Mouse (Mus musculus) left cerebral cortex, postnatal 36 days (tissue): Measurements from ENCODE around the gene Ispd. TPM values are rescaled to one million over a fixed set of nuclear protein-coding genes. Genes with fewer than 3 reads are reported as not detected.

Source experiments
- DNase-seq, 2 experiments: peaks; one replicate each; pipeline ENCODE4 v3.0.0; 2021 to 2022; ENCODE audit warnings: low spot score in 2 of 2, mixed read lengths in 1 of 2
- intact Hi-C: fragments of 180-260 bp; cut with DNase I; formaldehyde crosslinking; loops from one replicate; pipeline ENCODE4 v1.15.1; 2025
- total RNA-seq, 2 experiments: library from RNA; stranded (reverse); gene quantifications; 2 replicates each; pipeline ENCODE4 v1.2.3; 2021

The Ispd gene
- total RNA-seq, 2 experiments from 2014 or later: 8.9 to 10.8 TPM

DNA sequence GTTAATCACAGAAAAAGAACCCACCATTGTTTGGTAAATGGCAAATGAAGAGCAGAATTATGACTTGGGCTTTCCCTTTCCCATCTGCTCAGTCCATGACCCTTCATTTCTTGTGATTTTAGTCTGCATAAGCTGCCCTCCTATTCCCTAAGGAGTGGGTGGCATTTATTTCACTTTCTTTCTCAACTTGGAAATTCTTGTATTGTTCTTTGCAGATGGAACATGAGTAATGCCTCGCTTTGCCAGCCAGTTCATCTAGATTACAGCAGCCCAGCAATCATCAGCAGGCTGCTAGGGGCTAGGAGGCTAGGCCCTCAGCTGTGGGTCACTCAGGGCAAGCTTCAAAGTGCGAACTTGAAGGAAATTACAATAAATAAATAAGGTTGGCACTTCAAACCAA lies 76.5 kb downstream of the Ispd start:
- intact Hi-C loops: no loop called here
- DNase-seq: no peak

DNA sequence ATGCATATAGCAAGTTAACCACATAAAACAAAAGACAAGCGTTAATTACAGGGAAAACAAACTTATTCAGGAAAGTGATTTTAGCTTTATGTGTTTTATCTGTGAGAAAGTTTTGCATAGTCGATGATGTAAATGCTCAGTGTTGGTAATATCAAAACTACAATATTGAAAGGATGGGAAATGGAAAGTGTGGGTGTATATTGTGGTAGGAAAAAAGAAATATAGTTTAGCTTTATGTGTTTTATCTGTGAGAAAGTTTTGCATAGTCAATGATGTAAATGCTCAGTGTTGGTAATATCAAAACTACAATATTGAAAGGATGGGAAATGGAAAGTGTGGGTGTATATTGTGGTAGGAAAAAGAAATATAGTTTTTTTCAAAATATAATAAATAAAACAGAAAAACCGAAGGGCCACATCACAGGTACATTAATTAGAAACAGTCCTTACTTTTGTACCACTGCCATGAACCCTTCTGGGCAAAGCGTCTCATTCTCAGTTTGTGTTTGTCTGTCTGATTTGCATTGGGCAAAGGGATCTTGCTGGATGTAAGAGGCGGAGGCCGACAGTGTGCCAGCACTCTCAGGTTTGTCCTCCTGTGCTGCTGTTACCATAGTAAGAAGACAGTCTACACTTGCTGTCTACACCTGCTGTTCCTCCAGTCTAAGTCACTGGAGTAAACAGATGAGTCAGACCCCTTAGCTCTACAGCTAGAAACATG lies 87.2 kb downstream of the Ispd start:
- no peak for DNase-seq
- intact Hi-C loops: no loop called here

DNA sequence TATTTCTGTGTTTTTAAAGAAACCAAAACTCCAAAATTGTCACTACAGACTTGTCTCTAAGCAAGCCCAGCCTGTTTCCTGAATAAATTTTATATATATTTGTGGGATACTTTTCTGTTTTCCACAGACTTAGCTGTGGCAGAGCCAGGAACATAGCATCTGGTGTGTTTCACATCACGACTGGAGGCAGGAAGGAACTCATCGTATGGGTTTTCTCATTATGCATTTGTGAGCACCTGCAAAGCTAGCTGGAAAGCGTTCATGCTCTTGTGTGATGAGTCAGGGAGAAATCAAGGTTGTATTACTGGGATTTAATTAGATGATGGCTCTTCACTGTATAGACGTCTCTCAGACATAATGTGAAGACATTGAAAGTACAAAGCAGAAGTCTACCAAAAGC lies 90.2 kb downstream of the Ispd start:
- DNase-seq: no peak
- intact Hi-C loops: no loop called here

DNA sequence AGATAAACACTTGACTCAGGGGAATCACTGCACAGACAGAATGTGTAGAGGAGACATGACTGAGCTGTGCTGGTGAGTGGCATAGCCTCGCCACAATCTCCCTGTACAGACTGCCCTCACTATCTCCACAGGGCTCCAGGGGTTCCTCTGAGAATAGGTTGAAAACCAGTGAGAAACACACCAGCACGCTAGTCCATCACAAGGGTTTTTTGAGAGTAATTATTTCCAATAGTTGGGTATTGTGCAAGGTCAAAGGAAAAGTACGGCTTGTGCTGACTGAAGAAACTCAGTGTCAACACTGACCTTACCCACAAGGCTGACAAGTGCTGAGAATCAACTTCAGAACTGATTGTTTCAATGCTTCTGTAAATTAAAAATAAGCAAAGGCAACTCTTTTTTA lies 92.9 kb downstream of the Ispd start:
- intact Hi-C loops: no loop called here

DNA sequence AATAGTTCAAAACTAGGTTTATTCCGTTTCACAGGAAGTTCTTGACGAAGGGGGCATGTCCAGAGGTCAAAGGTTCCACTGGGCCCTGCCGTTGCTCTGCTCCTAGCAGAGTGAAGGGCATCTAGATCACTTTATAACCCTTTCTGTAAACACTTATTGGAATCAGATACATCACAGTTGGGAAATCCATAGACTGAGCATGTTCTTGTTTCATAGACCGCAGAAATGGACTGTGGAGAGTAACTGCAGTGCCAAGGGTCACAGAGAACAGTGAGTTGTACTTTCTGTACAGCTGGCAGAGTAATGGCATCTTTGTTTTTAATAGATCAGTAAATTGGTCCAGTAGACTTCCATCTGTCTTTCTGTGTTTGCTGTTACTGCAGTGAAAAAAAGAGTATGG lies 94.0 kb downstream of the Ispd start:
- intact Hi-C loops: no loop called here

More for the DNA sequence above, 92.9 kb downstream of the Ispd start:
- DNase-seq: no peak

DNA sequence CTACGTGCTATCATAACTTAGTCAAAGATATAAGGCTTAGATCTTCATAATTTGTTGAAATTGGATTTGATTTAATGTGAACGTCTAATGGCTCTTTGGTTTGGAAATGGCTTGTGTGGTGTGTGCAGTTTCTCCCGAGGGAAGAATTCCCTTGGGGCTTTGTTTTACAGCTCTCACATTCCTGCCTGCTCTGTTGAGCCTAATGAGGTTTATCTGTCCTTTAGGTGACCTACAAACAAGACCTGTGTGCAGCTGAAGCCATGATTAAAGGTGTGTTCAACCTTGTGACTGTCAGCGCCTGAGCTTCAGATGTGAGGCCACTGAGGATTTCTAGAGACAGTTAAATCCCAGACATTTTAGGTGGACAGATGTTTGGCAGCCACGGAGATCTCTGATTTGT lies 95.2 kb downstream of the Ispd start:
- intact Hi-C loops: no loop called here
- no peak for DNase-seq

More for the DNA sequence above, 94.0 kb downstream of the Ispd start:
- DNase-seq: no peak

DNA sequence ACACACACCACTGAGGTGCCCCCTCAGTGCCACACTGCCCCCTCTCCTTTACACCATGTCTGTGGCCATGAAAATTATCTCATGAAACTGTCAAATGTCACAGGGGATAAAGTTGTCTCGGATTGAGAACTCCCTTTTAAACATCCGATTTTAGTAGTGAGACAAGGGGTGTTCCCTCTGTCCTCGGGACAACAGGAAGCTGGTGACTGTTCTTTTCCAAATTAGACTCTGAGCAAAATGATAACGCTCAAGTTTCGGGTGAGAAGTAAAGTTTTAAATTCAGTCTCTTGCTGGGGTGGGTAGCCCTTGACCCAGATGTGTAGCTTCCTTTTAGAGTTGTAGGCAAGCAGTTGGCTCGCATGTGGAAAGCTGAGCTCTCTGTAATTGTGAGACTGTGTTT lies 96.3 kb downstream of the Ispd start:
- DNase-seq: no peak
- intact Hi-C loops: no loop called here

DNA sequence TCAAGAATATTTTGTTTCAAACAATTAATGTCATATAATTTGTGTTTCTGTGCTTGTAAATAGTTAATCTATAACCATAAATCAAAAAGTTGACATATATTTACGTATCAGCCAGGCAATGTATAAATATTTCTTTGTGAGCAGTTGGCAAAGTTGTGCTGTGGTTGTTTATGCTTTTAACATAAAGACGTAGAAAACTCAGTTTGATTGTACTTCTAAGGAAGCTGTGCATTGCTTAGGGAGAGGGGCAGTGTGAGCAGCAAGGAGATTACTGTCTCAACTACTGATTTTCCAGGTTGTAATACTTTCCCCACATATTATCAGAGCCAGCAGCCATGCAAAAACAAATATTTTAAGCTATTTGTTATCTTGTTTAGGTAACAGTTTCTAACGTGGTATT lies 96.7 kb downstream of the Ispd start:
- DNase-seq: no peak
- intact Hi-C loops: no loop called here

DNA sequence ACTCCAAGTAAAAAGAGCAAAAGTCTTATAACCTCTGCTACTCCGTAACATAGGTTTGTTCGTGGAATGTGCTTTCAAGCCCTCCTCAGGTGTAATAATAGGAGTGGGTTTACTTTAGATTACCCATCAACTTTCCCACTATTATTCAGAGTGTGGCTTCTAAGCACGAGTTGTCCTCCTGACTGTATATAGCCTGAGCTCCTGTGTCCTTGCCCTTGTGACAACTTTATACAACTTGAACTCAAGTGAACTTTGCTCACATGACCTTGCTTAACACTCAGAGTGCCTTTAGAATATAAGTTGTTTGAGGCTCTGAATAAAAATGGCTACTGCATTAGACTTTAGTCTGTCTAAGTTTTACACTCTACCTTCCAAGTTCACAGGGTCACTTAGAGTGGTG lies 100.5 kb downstream of the Ispd start:
- no peak for DNase-seq
- intact Hi-C loops: no loop called here

DNA sequence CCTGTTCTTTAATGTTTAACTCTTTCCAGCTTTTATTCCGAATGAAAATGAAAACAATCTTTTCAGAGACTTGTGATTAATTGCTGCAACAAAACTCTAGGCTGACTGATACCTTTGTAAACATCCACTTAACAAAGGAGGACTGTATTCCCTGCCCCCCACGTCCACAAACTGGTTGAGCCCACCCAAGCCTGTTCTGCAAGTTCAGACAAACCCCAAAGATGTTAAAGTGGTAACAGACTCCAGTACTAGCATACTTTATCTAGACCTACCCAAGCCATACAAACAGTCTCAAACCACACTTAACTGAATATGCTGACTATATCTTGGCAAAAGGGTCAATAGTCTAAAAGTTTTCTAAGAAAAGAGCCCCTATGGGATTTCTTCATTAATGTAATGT lies 102.1 kb downstream of the Ispd start:
- no peak for DNase-seq
- intact Hi-C loops: no loop called here

DNA sequence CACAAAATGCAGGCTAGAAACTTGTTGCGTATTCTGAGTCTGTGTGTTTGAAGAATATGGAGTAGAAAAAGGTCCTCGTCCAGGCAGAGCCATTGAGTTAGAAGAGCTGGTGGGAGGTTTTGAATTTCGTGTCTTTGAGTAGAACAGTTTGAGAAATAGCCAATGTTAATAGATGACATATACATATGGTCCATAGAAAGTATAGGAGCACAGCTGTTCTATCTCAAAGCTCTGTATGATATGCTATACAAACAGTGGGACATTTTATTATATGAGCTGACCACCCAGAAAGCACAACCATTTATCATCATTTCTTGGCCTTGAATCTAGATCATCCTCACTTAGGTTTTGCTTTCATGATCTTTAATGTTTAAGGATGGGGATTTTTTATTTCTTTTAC lies 116.3 kb downstream of the Ispd start:
- no peak for DNase-seq
- intact Hi-C loops: no loop called here

DNA sequence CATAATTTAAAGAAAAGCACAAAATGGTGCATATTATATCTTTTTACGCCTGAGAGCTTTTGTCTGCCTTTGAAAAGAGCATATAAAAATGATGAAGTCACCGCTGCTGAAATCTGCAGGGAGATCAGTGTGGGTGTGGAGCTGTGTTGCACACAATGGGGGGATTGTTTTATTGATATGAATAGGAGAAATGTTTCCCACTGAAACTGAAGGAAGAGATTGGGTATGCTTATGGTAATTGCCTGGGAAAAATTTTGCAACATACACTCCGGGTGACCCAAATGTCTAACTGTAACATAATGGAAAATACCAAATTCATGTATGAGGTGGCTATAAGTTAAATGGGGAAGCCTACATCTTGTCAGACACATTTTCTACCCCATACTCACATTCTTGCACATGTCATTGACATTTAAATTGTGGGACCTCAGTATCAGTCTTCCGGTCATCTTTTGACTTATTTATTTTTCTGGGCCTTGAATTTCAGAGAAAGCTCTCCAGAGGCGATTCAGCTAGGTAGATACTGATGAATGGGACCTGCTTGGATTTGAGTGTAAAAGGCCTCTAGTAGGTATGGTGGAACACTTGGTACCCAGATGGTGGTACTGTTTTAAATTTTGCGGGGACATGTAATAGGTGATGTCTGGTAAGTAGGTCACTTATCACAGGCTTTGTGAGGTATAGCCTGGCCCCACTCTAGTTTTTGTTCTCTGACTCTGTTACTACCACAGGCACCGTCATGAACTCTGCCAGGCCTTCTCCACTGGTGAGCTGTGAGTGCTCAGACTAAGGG lies 126.1 kb downstream of the Ispd start:
- intact Hi-C loops: no loop called here

DNA sequence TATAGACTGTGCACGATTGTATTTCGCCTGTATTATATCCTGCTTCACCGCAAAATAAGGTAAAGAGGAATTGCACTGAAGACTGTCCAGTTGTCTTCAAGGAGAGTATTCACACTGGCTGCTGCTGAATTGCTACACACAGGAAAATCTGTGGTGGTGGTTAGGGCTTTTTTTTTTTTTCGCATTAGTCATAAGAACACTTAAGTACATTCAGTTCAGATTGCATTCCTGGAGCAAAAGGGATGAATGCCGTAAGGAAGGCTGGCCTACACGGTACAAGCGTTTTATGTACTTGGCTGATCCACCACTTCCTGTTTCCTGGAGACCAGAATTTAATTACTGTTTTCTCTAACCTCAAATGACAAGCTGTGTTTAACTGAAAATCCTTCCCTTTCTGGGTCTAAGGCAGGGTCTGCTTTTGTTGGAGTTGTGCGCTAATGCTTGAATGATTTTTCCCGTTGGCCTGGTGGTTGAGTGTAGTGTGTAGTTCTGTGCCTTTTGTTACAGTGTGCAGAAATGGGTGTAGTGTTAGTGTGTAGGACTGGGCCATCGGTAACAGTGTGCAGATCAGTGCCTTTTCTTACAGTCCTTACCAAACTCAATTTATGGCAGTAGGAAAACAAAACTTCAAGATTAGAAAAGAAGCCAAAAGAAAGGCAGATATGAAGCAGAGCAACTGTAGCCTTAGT lies 128.8 kb downstream of the Ispd start:
- intact Hi-C loops: no loop called here
- DNase-seq: no peak

More for the DNA sequence above, 126.1 kb downstream of the Ispd start:
- DNase-seq: no peak

DNA sequence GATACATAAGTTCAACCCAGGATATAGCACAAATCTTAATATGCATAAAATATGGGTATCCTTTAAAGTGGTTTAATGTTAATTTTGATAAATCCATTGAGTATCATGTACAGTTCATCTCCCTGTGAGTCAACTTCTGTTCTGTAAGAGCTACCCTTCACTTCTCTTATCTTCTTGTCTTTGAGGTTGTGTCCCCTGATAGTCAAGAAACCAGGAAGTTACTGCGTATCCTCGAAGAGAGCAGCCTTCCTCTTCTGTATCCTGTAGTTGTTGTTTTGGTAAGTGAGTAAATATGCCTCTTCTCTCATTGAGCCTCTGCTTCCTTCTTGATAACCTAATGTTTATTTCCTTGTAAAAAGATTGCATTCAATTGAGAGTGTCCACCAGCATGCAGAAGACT lies 140.5 kb downstream of the Ispd start:
- DNase-seq: no peak
- intact Hi-C loops: no loop called here

DNA sequence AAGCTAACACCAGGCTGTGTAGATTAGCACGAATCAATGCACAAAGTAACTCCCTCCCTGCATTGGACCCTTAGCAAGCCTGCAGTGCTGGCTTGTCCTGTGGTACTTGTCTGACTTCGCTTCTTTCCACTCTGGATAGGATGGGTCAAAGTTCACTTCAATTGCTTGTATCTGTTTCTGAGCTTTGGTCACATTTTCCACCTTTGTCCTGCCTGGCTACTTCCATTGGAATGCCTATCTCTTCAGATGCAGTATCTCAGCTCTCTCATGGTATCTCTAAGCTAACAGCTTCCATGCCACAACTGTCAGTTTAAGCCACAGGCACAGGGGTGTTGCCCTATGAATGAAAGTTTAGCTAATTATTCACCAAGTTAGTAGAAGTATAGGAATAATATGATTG lies 142.3 kb downstream of the Ispd start:
- no peak for DNase-seq
- intact Hi-C loops: no loop called here

DNA sequence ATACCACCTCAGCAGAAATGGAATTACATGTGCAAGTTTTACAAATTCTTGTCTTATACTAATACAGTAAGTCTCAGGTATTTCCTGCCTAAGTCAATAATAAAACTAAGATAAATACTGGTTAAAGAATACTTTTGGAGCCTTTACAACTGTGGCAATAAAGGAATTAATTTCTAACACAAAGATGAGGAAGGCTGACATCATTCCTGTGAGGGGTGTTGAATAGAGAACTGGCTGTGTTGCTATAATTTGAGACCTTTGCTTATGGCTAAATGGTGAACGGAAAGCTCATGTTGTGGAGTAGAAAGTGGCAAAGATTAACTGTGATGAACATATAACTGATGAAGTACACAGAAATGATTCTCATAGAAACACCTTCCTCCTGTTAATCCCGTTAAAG lies 149.7 kb downstream of the Ispd start:
- DNase-seq: no peak
- intact Hi-C loops: no loop called here

DNA sequence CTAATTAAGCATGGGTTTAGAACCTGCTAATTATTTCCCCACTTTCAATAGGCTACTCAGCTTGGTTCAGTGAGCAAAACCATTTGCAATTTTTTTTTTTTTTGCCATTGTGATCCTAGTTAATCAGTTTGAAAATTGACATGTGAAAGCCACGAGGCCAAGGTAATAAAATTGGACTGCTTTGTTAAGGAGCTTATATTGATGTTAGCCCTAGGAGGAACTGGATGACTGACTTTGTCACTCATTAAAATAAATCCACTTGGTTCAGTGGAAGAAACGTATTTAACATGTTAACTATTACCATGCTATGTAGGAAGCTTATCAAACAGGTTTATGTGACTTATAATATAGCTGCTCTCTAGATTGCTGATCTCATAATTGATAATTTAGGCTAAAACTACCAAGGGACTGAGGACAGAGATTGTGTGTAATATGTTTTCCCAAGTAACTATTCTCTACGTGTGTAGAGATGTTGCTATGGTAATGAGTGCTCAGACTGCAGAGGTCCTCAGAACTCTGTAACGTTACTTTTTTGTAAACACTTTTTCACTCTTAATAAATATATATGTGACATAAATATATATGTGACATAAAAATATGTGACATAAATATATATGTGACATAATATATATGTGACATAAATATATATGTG lies 150.3 kb downstream of the Ispd start:
- no peak for DNase-seq
- intact Hi-C loops: no loop called here

DNA sequence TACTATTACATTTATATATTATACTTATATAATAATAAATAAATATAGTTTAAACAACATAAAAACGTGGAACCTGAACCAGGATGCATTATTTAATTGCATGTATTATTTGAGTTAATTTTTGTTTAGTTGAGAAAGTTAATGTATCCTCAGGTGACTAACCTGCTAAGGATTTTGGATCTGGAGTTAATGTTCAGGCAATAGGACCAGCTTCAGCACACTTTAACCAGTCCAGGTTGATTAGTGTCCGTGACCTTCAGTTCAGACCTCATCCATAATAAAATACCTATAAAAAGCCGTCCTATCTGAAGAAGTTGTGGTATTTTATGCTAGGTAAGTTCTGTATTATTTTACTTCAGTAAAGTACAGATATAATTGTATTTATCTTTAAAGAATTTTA lies 151.3 kb downstream of the Ispd start:
- intact Hi-C loops: no loop called here
- DNase-seq: no peak

DNA sequence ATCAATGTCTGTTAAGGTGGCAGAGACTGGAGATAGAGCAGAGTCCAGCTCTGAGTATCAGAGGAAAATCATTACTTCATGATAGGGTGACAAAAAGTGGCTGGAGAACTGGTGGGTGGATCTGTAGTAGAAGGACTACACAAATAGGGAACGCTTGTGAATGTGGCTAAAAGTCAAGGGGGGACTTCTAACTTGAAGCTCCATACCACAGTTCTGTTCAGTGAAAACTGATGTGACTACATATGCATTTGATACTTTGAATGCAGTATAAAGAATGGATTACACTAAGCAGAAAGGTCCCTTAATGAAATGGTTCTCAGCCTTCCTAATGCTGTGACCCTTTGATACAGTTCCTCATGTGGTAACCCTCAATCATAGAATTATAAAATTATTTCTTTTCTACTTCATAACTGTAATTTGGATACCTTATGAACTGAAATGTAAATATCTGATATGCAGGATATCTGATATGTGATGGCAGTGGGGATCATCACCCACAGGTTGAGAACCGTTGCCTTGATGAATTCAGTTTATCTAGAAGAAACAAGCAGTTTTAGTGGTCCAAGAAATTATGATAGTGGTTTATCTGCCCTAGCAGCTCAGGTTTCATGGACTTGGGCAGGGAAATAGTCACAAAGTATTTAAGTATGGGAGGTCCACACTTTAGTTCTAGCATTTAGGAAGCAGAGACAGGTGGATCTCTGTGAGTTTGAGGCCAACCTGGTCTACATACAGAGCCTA lies 152.1 kb downstream of the Ispd start:
- intact Hi-C loops: no loop called here
- DNase-seq: no peak

DNA sequence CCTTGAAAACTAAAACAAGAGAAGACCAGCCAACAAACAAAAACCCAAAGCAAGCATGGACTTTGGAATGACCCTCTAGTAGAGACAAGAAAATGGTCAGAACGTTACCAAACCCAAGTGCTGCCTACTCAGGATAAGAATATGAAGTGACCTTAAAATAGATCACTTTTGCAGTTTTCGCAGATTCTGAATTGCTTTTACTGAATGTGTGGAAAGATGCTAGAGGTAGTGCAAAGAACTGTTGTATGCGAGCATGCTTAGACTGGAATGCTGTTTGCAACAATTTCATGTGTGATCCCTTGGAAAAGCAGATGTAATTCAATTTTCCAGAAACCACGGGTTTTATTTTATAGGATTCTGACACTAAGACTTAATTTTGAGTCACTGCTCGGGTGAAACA lies 153.3 kb downstream of the Ispd start:
- intact Hi-C loops: no loop called here
- no peak for DNase-seq
